Mouse (Mus musculus): Measurements from ENCODE around the gene Scgb2a2. TPM values are rescaled to one million over a fixed set of nuclear protein-coding genes. Genes with fewer than 3 reads are reported as not detected.

Scgb2a2 gene
- not detected for polyA plus RNA-seq (2014; fragmentation: Illumina TruSeq; extraction: RNeasy Lipid Tissue Mini Kit (QIAGEN cat#74804); ENCODE audit: insufficient read depth, low read depth, low replicate concordance)

GRCm38 (mm10) chr19:9847262-9847661 lies at the start of gene Scgb2a2:
TSS of gene Scgb2a2 (plus strand) at chr19:9847562.

GRCm38 (mm10) chr19:9899072-9899779 lies 51.9 kb downstream of the Scgb2a2 start, which contains the start of gene Incenp:
TSS of gene Incenp (minus strand) at chr19:9899551.

Other genes starting within 250 kb of the Scgb2a2 start
- 6.6 TPM for gene Incenp, start 52.0 kb downstream of the Scgb2a2 start, polyA plus RNA-seq (2014; fragmentation: Illumina TruSeq; extraction: RNeasy Lipid Tissue Mini Kit (QIAGEN cat#74804); ENCODE audit: insufficient read depth, low read depth, low replicate concordance)
- 4,262 TPM for gene Fth1, start 133.0 kb downstream of the Scgb2a2 start, polyA plus RNA-seq (2014; fragmentation: Illumina TruSeq; extraction: RNeasy Lipid Tissue Mini Kit (QIAGEN cat#74804); ENCODE audit: insufficient read depth, low read depth, low replicate concordance)
- gene Best1, start 154.1 kb downstream of the Scgb2a2 start, polyA plus RNA-seq (2014; fragmentation: Illumina TruSeq; extraction: RNeasy Lipid Tissue Mini Kit (QIAGEN cat#74804); ENCODE audit: insufficient read depth, low read depth, low replicate concordance), result 1.8 TPM
- 6.9 TPM for gene Rab3il1, start 154.1 kb downstream of the Scgb2a2 start, polyA plus RNA-seq (2014; fragmentation: Illumina TruSeq; extraction: RNeasy Lipid Tissue Mini Kit (QIAGEN cat#74804); ENCODE audit: insufficient read depth, low read depth, low replicate concordance)
- 68.9 TPM for gene Fads3, start 194.0 kb downstream of the Scgb2a2 start, polyA plus RNA-seq (2014; fragmentation: Illumina TruSeq; extraction: RNeasy Lipid Tissue Mini Kit (QIAGEN cat#74804); ENCODE audit: insufficient read depth, low read depth, low replicate concordance)